Mouse (Mus musculus): ENCODE results near the gene Ankrd33b.

DNA sequence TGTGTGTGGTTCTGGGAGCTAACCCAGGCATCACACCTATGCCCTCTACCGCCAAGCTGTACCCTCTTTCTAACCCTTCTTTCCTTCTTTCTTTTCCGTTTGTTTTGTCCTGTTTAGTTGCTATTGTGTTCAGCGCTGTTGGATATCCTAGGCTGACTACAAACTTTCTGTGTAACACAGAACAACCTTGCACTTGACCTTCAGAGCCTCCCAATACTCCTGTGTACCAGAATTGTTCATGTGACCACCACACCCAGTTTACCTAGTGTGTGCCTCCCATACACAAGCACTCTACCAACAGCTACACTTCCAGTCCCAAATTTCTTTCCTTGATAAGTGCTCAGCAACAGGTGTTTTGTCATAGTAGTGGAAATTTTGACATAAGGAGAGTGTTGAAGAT, 11.9 kb upstream of the Ankrd33b start:
- TF ChIP-seq POLR2A (IDR thresholded peaks at IDR 0.05; ENCODE audit: low read depth, low read length): no peak
- no peak for TF ChIP-seq CTCF (IDR thresholded peaks at IDR 0.05; ENCODE audit: extremely low read depth, insufficient read length, insufficient replicate concordance, low read depth, low read length)

Data from small intestine, adult 2 months (tissue).